Mouse (Mus musculus) right cerebral cortex, adult 18-20 months (tissue): ENCODE results near the gene Dnaic1.
"Not testable (repeated sequence)": the region's sequence is repeated elsewhere in the genome, so short reads cannot be mapped to it uniquely, and the experiment has no call there.

Source experiments
- DNase-seq: peaks from one replicate; pipeline ENCODE4 v3.0.0; 2022; ENCODE audit warnings: mixed read lengths

Dnaic1 gene

DNA sequence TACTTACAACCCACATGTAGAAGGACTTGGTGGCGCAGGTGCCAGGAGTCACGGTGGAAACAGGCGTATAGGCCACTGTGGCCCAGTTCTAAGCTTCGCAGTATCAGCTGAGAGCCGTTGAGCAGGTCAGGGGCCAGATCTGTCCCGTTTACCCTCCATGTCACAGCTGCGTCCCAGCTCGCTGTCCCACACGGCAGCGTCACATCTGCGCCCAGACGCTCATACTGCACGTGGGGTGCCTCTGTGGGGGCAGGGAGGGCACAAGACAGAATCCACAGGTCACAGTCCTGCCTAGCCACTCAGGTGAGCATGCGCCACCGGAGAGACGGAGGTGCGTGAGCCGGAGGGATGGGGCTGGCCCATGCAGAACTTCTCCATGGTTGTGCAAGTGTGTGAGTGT lies 101.3 kb downstream of the Dnaic1 start:
- no peak for DNase-seq

DNA sequence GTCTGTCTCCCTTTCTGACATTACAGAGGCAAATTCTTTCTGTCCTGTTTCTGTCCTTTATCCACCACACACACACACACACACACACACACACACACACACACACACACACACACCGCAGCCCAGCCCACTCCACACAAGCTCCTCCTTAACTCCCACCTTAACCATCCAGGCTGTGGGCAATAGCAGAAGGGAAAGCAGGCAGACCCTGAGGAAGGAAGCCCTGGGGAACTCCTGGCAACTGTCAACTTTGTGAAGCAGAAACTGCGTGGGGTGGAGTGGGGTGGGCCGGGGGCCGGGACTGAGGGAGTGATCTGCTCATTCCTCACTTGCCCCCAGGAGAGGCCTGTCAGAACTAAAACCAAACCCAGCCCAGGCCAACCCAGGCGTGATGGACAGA lies 101.9 kb downstream of the Dnaic1 start:
- no peak for DNase-seq

DNA sequence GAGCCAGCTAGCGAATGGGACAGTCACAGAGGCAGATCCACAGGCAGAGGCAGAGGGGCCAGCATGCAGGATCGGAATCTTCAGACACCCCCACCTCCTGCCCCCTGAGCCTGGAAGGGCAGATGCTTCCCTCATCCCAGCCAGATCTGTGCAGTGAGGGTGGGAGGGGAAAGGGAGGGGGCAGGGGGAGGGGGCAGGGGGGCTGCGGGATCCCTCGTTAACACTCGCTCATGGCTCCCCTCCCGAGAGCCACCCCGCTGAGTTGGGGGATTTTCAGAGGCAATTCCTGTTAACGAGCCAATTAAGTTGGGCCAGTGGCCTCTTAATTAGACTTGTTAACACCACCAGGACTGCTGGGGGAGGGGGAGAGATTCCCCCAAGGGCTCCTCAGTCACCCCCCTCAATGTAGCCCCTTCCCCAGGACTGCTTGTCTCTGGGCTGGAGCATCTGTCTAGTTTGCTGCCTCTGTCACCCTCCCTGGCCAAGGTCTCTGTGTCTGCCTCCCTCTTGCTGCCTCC lies 102.4 kb downstream of the Dnaic1 start:
- DNase-seq = no peak

DNA sequence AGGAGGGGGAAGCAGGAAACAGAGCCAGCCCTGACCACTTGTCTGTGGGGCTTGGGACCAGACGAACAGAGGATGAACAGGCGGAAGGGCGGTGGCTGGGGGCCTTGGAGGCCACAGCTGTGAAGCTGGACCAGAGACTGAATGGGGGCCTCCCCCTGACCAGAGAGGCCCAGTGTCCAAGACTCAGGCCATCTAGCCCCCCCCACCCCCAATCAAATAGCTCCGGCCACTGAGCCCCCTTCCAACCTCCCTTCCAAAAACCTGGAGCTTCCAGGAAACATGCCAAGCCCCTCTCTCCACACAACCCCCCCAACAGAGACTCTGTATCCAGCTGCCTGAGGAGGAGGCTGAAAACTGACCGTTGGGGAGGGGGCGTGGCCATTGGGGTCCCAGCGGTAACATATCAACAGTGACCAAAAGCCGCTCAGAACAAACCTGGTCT lies 103.0 kb downstream of the Dnaic1 start:
- DNase-seq = no peak

DNA sequence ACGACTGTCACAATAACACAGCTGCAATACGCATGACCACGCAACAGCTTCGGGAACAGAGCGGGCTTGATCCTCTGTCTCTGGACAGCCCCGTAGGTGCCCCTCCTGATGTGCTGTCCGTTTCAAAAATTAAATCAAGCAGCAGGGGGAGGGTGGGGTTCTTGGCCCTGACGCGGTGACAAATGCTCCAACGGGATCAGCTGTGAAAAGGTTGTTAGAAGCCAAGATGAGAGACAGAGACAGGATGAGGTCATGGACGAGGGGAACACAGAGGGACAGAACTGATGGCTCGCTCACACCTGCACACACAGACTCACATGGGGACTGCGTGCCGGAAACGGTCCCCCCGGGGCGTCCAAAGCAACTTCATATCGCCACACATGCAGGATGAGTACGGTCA lies 103.6 kb downstream of the Dnaic1 start:
- DNase-seq = no peak

DNA sequence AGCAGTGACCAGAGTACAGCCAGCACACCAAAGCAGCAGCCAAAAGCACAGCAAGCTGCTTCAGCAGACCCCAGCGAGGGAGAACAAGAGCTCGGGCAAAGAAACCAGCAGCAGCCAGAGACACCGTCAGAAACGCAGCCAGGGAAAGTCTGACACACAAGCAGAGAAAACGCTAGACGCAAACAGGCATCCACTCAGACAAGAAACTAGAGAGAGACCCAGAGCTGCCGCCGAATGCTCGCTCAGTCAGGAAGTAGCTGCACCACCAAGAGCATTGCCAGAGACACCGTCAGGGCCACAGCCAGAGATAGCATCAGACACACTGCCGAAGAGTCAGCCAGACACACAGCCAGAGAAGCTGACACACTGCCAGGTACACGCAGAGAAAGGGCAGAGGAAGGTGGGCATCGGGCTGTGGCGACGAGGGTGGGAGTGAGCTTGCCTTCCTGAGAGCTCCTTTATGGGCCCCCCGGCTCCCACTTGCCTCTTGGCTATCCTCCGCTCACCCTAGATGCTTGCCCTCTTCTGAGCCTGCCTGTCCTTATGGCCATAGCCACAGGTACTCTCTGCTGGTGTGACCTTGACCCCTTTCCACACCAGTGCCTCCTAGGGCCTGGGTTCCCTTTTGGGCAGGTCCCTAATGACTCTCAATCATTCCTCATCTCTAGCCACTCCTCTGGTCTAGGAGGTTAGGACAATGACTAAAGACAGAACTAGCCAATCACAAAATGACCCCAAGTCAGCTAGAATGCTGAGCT lies 106.9 kb downstream of the Dnaic1 start:
- DNase-seq = no peak

DNA sequence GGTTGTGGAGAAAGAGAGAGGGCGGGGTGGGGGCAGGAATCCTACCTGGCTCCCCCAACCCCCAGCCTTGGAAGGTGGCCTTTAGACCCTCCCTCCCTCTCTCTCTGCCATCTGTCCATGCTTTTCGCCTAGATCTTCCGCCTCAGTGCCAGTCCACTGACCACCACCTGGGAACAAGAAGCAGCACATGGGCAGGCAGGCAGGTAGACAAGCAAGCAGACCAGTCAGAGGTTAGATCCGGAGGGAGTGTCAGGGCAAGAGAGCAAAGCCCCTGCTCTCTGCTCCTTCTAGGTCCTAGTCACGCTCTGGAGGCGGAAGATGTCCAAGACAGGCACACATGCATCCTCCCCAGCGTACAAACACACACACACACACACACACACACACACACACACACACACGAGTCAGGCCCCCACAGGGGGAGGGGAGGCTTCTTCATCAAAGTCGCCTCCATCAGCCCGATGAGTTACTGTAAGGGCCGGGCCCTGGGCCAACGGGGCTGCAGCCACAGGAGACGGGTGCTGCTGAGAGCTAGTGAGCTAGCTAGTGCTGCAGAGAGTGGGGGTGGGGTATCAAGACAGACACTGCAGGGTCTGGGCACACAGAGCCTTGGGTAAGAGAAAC lies 107.5 kb downstream of the Dnaic1 start:
- DNase-seq = no peak

DNA sequence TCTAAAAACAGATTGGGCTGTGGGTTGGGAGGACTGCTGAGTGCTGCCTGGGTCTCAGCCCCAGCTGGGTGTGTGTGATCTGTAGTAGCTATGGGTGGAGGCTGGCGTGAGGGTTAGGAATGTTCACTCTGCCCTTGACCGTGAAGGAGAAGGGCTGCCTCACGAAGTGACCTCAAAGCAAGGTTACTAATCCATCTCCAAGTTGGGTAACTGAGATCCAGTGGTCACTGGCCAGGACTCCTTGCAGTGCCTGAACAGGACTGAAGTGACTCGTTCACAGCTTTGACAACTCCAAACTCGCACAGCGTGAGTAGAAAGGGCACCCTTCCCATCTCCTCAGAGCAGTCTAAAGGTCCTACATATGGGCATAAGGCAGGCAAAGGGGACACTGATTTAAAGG lies 109.3 kb downstream of the Dnaic1 start:
- no peak for DNase-seq

DNA sequence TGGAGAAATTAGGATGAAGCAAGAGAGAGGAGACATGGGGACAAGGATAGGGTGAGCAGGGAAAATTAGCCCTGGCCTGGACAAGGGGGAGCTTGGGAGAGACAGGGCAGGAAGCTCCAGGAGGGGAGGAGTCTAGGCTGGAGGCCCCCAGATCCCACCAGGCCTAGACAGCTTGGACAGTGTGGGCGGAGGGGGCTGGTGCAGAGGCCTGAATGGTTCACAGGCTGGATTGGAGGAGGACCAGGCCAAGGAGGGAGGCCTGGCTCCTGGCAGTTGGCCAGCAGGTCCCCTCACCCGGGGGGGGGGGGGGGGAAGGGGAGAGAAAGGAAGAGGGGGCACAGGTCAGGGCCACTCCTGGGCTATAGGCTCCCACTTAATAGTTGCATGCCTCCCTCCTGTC lies 109.7 kb downstream of the Dnaic1 start:
- DNase-seq = no peak

DNA sequence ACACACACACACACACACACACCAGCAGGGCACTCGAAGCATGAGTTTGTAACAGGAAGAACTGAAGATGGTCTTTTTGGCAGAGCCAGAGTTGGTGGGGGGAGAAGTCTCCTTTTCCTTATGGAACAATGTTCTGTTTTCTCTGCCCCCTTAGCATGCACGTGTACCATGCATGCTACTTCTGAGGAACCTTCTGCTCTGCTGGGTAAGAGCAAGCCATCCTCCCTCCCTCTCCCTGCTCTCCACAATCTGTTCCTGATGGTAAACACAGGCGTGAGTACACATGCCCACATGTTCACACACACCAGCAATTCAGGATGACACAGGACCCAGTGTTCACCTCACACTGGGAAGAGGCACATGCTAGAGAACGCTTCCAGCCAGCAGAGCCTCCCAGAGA lies 111.6 kb downstream of the Dnaic1 start:
- DNase-seq = peak; percentile 30

DNA sequence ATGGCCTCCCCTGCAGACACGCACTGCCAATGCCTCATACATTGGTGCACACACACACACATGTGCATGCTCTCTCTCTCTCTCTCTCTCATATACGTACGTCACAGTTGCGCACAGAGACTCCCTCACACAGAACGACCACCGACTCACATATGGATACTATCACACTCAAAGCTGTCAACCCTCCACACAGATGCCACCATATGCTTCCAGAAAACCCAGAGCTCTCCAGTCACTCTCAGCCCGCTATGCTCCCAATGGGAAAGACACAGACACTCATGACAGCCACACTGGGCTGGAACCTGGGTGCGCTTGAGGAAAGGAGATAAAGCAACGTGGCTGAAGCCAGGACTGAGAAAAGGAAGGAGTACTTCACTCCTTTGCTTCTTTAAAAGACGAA lies 112.4 kb downstream of the Dnaic1 start:
- no peak for DNase-seq

DNA sequence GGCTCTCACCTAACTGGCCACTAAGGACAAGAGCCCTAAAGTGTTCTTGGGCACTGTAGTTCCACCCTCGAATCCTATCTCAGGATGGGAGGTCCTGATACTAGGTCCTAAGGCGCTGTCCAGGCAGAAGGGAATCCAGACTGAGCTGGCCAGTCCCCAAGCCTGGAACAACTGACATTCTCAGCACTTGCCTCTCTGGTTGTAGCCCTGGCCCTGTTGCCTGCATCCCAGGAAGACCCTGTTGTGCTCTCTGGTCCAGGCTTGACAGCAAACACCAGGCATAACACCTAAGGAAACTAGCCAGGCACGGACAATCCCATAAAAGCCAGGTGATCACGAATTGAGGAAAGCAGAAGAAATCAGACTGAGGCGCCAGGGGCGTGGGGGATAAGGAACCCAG lies 113.2 kb downstream of the Dnaic1 start:
- DNase-seq = no peak

DNA sequence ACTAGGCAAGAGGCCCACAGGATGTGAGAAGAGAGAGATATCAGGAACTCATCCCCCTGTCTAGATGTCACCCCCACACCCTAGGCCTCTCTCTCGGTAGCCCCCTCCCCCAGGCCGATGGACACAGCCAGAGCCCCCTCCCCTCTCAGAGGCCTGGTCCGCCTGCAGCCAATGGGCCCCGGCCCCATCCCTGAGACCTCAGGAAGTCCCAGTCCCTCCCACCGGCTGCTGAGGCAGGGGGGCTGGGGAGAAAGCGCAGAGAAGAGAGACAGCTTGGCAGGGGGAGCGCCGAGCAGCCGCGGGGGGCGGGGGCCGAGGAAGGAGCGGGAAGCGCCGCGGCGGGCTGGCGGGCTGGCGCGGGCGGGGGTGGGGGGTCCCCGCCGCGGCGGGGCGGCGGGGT lies 113.7 kb downstream of the Dnaic1 start:
- DNase-seq = not testable (repeated sequence)

DNA sequence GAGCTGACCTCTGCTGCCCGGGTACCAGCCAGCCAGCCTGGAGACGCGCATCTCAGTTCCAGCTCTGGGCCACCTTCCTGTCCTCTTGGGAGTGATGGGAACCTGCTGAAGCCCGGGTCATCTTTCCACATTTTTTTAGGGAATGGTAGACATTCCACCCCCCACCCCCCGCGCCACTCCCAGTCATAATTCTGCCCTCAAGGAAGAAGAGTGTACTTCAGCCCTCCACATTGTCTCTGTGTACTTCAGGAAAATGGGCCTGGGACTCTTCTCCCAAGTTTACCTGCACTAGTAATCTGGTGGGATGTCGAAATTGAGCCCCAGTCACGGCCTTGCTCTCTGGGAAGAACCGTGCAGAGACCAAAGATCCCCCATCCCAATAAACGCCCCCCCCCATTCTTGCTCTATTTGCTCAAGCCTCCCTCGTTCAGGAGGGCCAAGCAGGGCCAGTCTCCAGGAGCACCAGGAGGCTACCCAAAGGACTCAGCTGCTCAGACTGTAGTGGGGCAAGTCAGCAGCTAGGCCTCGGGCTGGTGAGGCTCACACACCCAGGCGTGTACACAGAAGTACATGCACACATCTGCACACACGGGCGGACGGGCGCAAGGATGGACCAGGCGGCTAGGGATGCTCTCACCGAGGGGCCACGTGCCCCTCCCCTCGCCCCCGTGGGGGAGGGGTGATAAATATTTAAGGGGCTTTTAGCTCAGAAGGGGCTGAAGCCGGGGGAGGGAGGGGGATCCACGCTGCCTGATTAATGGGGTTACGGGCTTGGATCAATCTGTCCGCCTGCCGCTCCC lies 114.8 kb downstream of the Dnaic1 start:
- not testable (repeated sequence) for DNase-seq

DNA sequence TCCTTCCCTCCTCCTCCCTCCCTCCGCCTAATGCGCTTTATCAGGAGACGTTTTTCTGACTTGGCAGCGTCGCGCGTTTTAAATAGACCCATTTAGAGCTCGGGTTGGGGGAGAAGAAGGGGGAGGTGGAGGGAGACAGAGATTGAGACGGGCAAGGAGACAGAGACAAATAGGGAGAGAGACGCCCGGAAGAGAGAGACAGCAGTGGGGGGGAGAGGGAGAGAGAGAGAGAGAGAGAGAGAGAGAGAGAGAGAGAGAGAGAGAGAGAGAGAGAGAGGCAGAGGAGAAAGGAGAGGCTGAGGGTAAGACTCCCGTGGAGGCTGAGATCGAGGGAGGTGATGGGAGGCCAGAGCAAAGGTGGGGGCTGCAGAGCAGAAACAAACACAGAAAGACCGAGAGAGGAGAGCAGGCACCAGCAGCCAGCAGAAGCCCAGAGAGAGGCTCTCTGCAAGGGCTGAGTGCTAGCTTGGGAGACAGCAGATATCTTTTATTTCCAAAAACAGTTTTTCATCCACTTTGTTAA lies 115.4 kb downstream of the Dnaic1 start:
- not testable (repeated sequence) for DNase-seq

DNA sequence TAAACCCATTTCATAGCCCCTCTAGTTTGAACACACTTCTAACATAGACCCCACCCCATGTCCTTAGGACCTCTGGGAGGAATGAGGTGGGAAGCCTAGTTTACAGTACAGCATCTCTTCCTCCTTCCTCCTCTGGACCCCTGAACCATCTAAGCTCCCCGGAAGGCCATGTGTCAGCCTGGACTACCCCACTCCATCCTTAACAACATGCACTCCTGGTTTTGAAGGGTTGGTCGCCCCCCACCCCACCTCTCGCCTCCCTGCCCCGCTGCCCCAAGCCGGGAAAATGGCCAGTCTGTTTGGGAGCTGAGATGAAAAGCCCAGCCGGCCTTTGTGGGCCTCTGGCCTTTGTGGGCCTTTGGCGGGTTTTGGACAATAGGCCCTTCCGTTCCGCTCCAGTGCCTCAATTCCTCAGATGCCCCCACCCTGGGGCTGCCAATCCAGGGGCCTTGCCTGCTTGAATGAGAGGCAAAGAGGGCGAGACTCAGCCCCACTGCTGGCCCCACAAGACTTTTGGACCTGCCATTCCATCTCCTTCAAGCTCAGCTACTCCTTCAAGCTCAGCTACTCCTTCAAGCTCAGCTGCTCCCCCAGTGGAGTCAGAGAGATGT lies 116.4 kb downstream of the Dnaic1 start:
- DNase-seq = not testable (repeated sequence)
